Mouse (Mus musculus) liver, postnatal 0 days (tissue): ENCODE measurements around the gene Hira.

Experiments used
- CTCF ChIP-seq: sonication (generic); IDR thresholded peaks from 2 replicates; pipeline ENCODE4 v1.5.1; 2016; ENCODE audit warnings: antibody characterized with exemption, low read depth
- EP300 ChIP-seq: IDR thresholded peaks from 2 replicates; pipeline ENCODE4 v1.6.1; 2016; ENCODE audit warnings: antibody characterized with exemption, low read depth, mild to moderate bottlenecking

- no peak for TF ChIP-seq CTCF
- TF ChIP-seq EP300: 0 out of 2 replicates have a peak, but pooled peaks have one; percentile 18
Measured at GRCm38 (mm10) chr16:18876442-18877308, at the start of gene Hira, which contains the start of gene Mrpl40.
